Mouse (Mus musculus): ENCODE measurements at regions not wholly inside any gene's neighbourhood (a gene's known extent, or its start where the extent isn't known, plus 50 kb on each side); places are given as distances from the start of the nearest gene placed in this dataset.

GRCm38 (mm10) chr15:56045510-56046245 is 1431.7 kb downstream of the Slc22a22 start:
- H3K9ac ChIP-seq (ENCODE audit: low read length), result no peak overlapping the region
- no peaks in the 10 kb centered on the region for H3K4me1 ChIP-seq (replicated peaks; ENCODE audit: control insufficient read depth, insufficient read depth)
- H3K9me3 ChIP-seq (ENCODE audit: control insufficient read depth, low read length), result no peaks in the 10 kb centered on the region
- H3K36me3 ChIP-seq (ENCODE audit: control insufficient read depth, insufficient read depth, low read length), result no peaks in the 10 kb centered on the region
- WGBS, result 77% methylated on average over 10 of the region's 10 CpGs
- H3K27me3 ChIP-seq (ENCODE audit: control insufficient read depth, insufficient read depth, low read length), result no peaks in the 10 kb centered on the region
- H3K4me3 ChIP-seq (ENCODE audit: low read depth, low read length), result no peak overlapping the region
- no peak overlapping the region for H3K27ac ChIP-seq (replicated peaks)
- DNase-seq (ENCODE audit: low spot score) (no peak), ATAC-seq (ENCODE audit: low FRiP score, low TSS enrichment) (no peak)
- H3K4me2 ChIP-seq (replicated peaks; ENCODE audit: low read depth), result no peak overlapping the region
- TF ChIP-seq CTCF (IDR thresholded peaks at IDR 0.05; ENCODE audit: low read depth) (no peak), EP300 (optimal IDR thresholded peaks at IDR 0.05) (no peak)

DNA sequence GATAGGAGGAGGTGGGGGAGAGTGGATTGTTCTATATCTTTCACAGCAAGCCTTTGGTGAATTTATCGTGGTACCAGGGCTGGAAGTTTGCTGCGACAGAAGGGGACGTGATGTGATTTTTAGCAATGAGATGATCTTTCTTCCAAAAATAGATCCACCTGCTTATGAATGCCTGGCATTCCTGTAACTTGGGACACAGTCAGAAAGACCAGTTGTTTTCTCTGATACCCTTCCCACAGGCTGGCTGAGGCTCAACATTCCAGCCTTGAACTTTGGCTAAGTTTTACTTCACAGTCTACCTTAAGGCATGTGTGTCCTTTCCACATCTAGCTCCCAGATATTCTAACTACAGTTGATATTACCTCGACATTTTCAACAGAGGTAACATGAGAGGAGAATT is 1434.1 kb downstream of the Slc22a22 start:
- WGBS, result 74% methylated on average over 4 of the region's 4 CpGs
- no peak for TF ChIP-seq EP300 (optimal IDR thresholded peaks at IDR 0.05)
- TF ChIP-seq CTCF (IDR thresholded peaks at IDR 0.05; ENCODE audit: low read depth), result no peak
- Histone ChIP-seq H3K4me3 (ENCODE audit: low read depth, low read length) (no peak overlapping the region), H3K4me2 (replicated peaks; ENCODE audit: low read depth) (no peak overlapping the region), H3K9ac (ENCODE audit: low read length) (no peak overlapping the region), H3K27ac (replicated peaks) (no peak overlapping the region), H3K27me3 (ENCODE audit: control insufficient read depth, insufficient read depth, low read length) (no peaks in the 10 kb centered on the region), H3K36me3 (ENCODE audit: control insufficient read depth, insufficient read depth, low read length) (no peaks in the 10 kb centered on the region), H3K9me3 (ENCODE audit: control insufficient read depth, low read length) (no peaks in the 10 kb centered on the region), H3K4me1 (replicated peaks; ENCODE audit: control insufficient read depth, insufficient read depth) (no peaks in the 10 kb centered on the region)
- DNase-seq (ENCODE audit: low spot score) (no peak), ATAC-seq (ENCODE audit: low FRiP score, low TSS enrichment) (no peak)

DNA sequence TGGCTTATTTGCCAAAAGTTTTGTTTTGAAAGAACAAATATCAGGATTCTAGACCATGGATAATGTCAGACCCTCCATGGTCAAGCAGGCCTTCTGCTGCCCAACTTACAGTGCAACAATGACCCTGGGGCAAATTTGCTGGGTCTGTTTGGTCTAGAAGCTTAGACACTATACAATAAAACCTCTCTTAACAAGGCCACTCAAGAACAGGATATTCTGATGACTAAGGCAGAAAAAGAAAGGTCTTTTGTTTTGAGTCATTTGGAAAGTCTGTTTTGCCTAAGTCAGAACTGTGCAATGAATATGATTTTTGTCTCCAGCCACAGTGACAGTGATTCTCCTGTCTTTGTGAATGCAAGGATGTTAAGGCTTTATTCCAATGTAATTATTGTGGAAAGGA is 1435.0 kb downstream of the Slc22a22 start:
- DNase-seq (ENCODE audit: low spot score), result no peak
- Histone ChIP-seq H3K9me3 (ENCODE audit: control insufficient read depth, low read length) (no peaks in the 10 kb centered on the region), H3K4me3 (ENCODE audit: low read depth, low read length) (no peak overlapping the region), H3K27ac (replicated peaks) (no peak overlapping the region), H3K27me3 (ENCODE audit: control insufficient read depth, insufficient read depth, low read length) (no peaks in the 10 kb centered on the region), H3K4me1 (replicated peaks; ENCODE audit: control insufficient read depth, insufficient read depth) (no peaks in the 10 kb centered on the region), H3K4me2 (replicated peaks; ENCODE audit: low read depth) (no peak overlapping the region), H3K36me3 (ENCODE audit: control insufficient read depth, insufficient read depth, low read length) (no peaks in the 10 kb centered on the region), H3K9ac (ENCODE audit: low read length) (no peak overlapping the region)
- TF ChIP-seq EP300 (optimal IDR thresholded peaks at IDR 0.05) (no peak), CTCF (IDR thresholded peaks at IDR 0.05; ENCODE audit: low read depth) (no peak)
- ATAC-seq (ENCODE audit: low FRiP score, low TSS enrichment), result no peak

DNA sequence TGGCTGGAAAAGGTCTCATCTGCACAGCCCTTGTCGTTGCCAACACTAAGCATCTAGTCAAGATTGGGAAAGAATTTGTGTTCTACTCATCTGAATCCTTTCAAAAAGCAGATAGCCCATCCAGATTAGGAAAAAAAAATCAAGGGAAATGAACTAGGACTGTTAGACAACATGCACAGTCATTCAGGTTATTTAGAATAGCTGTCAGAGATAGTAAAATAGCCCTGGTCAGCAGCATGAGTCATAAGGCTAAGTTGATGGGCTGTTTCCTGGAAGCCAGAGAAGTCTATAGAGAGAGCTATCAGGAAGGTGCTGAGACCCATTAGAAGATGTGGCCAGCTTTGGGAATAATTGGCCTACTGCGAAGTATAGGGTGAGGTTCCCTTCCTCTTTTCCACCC is 1447.4 kb downstream of the Slc22a22 start:
- TF ChIP-seq EP300 (optimal IDR thresholded peaks at IDR 0.05) (no peak), CTCF (IDR thresholded peaks at IDR 0.05; ENCODE audit: low read depth) (no peak)
- WGBS, result 77% methylated on average over 2 of the region's 2 CpGs
- H3K4me3 ChIP-seq (ENCODE audit: low read depth, low read length), result no peak overlapping the region
- ATAC-seq (ENCODE audit: low FRiP score, low TSS enrichment), result no peak
- no peak overlapping the region for H3K9ac ChIP-seq (ENCODE audit: low read length)
- H3K9me3 ChIP-seq (ENCODE audit: control insufficient read depth, low read length), result no peaks in the 10 kb centered on the region
- DNase-seq (ENCODE audit: low spot score), result no peak
- no peaks in the 10 kb centered on the region for H3K4me1 ChIP-seq (replicated peaks; ENCODE audit: control insufficient read depth, insufficient read depth)
- no peak overlapping the region for H3K27ac ChIP-seq (replicated peaks)
- no peak overlapping the region for H3K4me2 ChIP-seq (replicated peaks; ENCODE audit: low read depth)
- H3K27me3 ChIP-seq (ENCODE audit: control insufficient read depth, insufficient read depth, low read length), result no peaks in the 10 kb centered on the region
- H3K36me3 ChIP-seq (ENCODE audit: control insufficient read depth, insufficient read depth, low read length), result no peaks in the 10 kb centered on the region

DNA sequence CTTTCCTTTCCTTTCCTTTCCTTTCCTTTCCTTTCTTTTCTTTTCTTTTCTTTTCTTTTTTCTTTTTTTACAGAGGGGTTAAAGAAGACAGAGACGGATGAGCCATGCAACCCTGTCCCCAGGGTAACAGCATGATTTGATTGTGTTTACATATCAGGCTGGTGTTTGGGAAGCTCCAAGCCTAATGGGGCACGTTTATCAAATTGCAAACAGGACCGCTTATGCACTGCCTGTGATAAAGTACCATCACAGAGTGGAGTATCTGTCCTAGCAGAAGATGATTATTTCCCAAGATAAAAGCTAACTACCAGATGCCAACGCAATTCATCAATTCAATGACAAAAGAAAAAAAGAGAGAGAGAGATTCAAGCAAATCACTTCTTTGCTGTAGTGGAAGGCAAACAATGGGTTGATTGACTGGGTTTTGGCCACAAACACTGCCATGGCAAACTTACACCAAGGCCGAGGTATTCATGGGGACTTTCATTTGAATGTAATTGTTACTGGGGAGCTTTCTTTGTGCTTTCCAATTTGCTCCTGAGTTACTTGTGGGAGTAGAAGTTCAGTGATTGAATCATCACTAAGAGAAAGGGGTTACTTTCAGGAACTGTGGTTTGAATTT is 1450.1 kb downstream of the Slc22a22 start:
- no peaks in the 10 kb centered on the region for H3K4me1 ChIP-seq (replicated peaks; ENCODE audit: control insufficient read depth, insufficient read depth)
- DNase-seq (ENCODE audit: low spot score), result no peak
- WGBS, result 21% methylated on average over 5 of the region's 5 CpGs
- no peaks in the 10 kb centered on the region for H3K9me3 ChIP-seq (ENCODE audit: control insufficient read depth, low read length)
- H3K4me2 ChIP-seq (replicated peaks; ENCODE audit: low read depth), result no peak overlapping the region
- no peaks in the 10 kb centered on the region for H3K36me3 ChIP-seq (ENCODE audit: control insufficient read depth, insufficient read depth, low read length)
- H3K9ac ChIP-seq (ENCODE audit: low read length), result no peak overlapping the region
- H3K27me3 ChIP-seq (ENCODE audit: control insufficient read depth, insufficient read depth, low read length), result no peaks in the 10 kb centered on the region
- TF ChIP-seq CTCF (IDR thresholded peaks at IDR 0.05; ENCODE audit: low read depth) (no peak), EP300 (optimal IDR thresholded peaks at IDR 0.05) (no peak)
- no peak overlapping the region for H3K27ac ChIP-seq (replicated peaks)
- ATAC-seq (ENCODE audit: low FRiP score, low TSS enrichment), result no peak
- H3K4me3 ChIP-seq (ENCODE audit: low read depth, low read length), result no peak overlapping the region

- no peaks in the 10 kb centered on the region for H3K4me1 ChIP-seq (replicated peaks; ENCODE audit: control insufficient read depth, insufficient read depth)
- TF ChIP-seq CTCF (IDR thresholded peaks at IDR 0.05; ENCODE audit: low read depth) (no peak), EP300 (optimal IDR thresholded peaks at IDR 0.05) (no peak)
- H3K4me2 ChIP-seq (replicated peaks; ENCODE audit: low read depth), result no peak overlapping the region
- H3K9ac ChIP-seq (ENCODE audit: low read length), result no peak overlapping the region
- H3K36me3 ChIP-seq (ENCODE audit: control insufficient read depth, insufficient read depth, low read length), result no peaks in the 10 kb centered on the region
- ATAC-seq (ENCODE audit: low FRiP score, low TSS enrichment) (no peak), DNase-seq (ENCODE audit: low spot score) (no peak)
- no peaks in the 10 kb centered on the region for H3K27me3 ChIP-seq (ENCODE audit: control insufficient read depth, insufficient read depth, low read length)
- no peaks in the 10 kb centered on the region for H3K9me3 ChIP-seq (ENCODE audit: control insufficient read depth, low read length)
- no peak overlapping the region for H3K27ac ChIP-seq (replicated peaks)
- 82% methylated on average over 1 of the region's 1 CpGs for WGBS
- H3K4me3 ChIP-seq (ENCODE audit: low read depth, low read length), result no peak overlapping the region
Observed at GRCm38 (mm10) chr15:56024705-56025104, 1452.7 kb downstream of the Slc22a22 start.

Data from stomach, postnatal 0 days (tissue).